Mouse (Mus musculus) CH12.LX (cell line): ENCODE measurements around the gene Pogz. TPM values are rescaled to one million over a fixed set of nuclear protein-coding genes. Genes with fewer than 3 reads are reported as not detected.

Source experiments
- DNase-seq: peaks from one replicate; pipeline ENCODE4 v3.0.0-alpha.2; 2013; ENCODE audit errors: extremely low read depth
- H3K27ac ChIP-seq: 2 replicates; pipeline ENCODE4 v1.5.1; 2012; ENCODE audit warnings: low read depth, mild to moderate bottlenecking, control low read depth, moderate library complexity; ENCODE audit not compliant: insufficient read depth
- H3K27me3 ChIP-seq: replicated peaks from 2 replicates; pipeline ENCODE3; 2012; ENCODE audit warnings: inconsistent platforms
- H3K36me3 ChIP-seq, 2 experiments: replicated peaks in 1 of 2; 2 replicates each; pipeline versions ENCODE3 to v1.6.1; 2012; ENCODE audit warnings: inconsistent platforms in 1 of 2, low read length in 1 of 2, mild to moderate bottlenecking in 1 of 2, mixed read lengths in 1 of 2, moderate library complexity in 1 of 2; ENCODE audit not compliant: control insufficient read depth in 1 of 2, insufficient read depth in 1 of 2
- H3K4me1 ChIP-seq, 2 experiments: 2 replicates each; pipeline ENCODE4 v1.6.1; 2012; ENCODE audit warnings: inconsistent platforms in 1 of 2, moderate library complexity in 1 of 2; ENCODE audit not compliant: insufficient read depth in 2 of 2, control insufficient read depth in 1 of 2
- H3K4me2 ChIP-seq: 2 replicates; pipeline ENCODE4 v1.6.1; 2012; ENCODE audit warnings: low read depth, mild to moderate bottlenecking, control low read depth; ENCODE audit not compliant: poor library complexity, insufficient read depth, severe bottlenecking
- H3K4me3 ChIP-seq, 3 experiments: fragments of 150-350 bp in 1 of 3; sonication (generic) in 1 of 3; replicated peaks in 1 of 3; 2 replicates each; pipeline versions ENCODE3 to v1.5.1; 2011 to 2012; ENCODE audit warnings: low read depth in 2 of 3, low read length in 2 of 3, mild to moderate bottlenecking in 2 of 3, moderate library complexity in 2 of 3, control low read depth in 1 of 3, improper control_type of control experiment in 1 of 3, inconsistent platforms in 1 of 3, mixed read lengths in 1 of 3; ENCODE audit not compliant: poor library complexity in 1 of 3
- H3K79me2 ChIP-seq: replicated peaks from 2 replicates; pipeline ENCODE4 v1.6.1; 2012; ENCODE audit warnings: mild to moderate bottlenecking, moderate library complexity; ENCODE audit not compliant: control insufficient read depth, poor library complexity, insufficient read depth, severe bottlenecking; ENCODE audit errors: extremely low read depth
- H3K9ac ChIP-seq: 2 replicates; pipeline ENCODE4 v1.6.1; 2012; ENCODE audit warnings: low read depth, mild to moderate bottlenecking, control low read depth, moderate library complexity; ENCODE audit not compliant: insufficient read depth
- H3K9me3 ChIP-seq: replicated peaks from 2 replicates; pipeline ENCODE3; 2012; ENCODE audit warnings: low read length, inconsistent platforms, mixed read lengths
- CTCF ChIP-seq, 2 experiments: IDR thresholded peaks in 1 of 2; conservative IDR thresholded peaks in 1 of 2; 2 replicates each; pipeline ENCODE4 v1.5.1; 2011 to 2012; ENCODE audit warnings: low read depth in 2 of 2, low read length in 2 of 2, improper control_type of control experiment in 1 of 2, inconsistent platforms in 1 of 2, mild to moderate bottlenecking in 1 of 2, moderate library complexity in 1 of 2
- E2F4 ChIP-seq: IDR thresholded peaks from 2 replicates; pipeline ENCODE4 v1.6.1; 2011; ENCODE audit warnings: low read depth, low read length, improper control_type of control experiment; ENCODE audit not compliant: insufficient replicate concordance
- MAFK ChIP-seq: IDR thresholded peaks from 2 replicates; pipeline ENCODE4 v1.6.1; 2011; ENCODE audit warnings: low read length, improper control_type of control experiment; ENCODE audit not compliant: insufficient replicate concordance
- RAD21 ChIP-seq: IDR thresholded peaks from 2 replicates; pipeline ENCODE4 v1.6.1; 2011; ENCODE audit warnings: low read depth, mild to moderate bottlenecking, low read length, improper control_type of control experiment, moderate library complexity
- RCOR1 ChIP-seq: conservative IDR thresholded peaks from 2 replicates; pipeline ENCODE4 v1.6.1; 2012; ENCODE audit warnings: low read depth, mild to moderate bottlenecking, inconsistent platforms, low read length, improper control_type of control experiment
- SMC3 ChIP-seq: IDR thresholded peaks from 2 replicates; pipeline ENCODE4 v1.6.1; 2011; ENCODE audit warnings: low read depth, low read length, improper control_type of control experiment
- USF2 ChIP-seq: conservative IDR thresholded peaks from 2 replicates; pipeline ENCODE4 v1.6.1; 2011; ENCODE audit warnings: low read depth, low read length, improper control_type of control experiment
- ZNF384 ChIP-seq: IDR thresholded peaks from 2 replicates; pipeline ENCODE4 v1.6.1; 2012; ENCODE audit warnings: low read depth, low read length, improper control_type of control experiment, inconsistent platforms
- dilution Hi-C: fragments of 300-500 bp; cut with MboI; formaldehyde crosslinking; loops from 2 replicates; pipeline ENCODE4 v1.14.3; 2020; ENCODE audit warnings: low sequenced_read_pairs; ENCODE audit not compliant: extremely low pct_unique_long_range_greater_than_20kb, extremely low pct_ligation_motif_present
- in situ Hi-C: fragments of 300-500 bp; cut with MboI; formaldehyde crosslinking; loops from 3 replicates; pipeline ENCODE4 v1.14.3; 2019; ENCODE audit warnings: low sequenced_read_pairs, low pct_ligation_motif_present, low pct_unique_long_range_greater_than_20kb, mixed read lengths
- polyA plus RNA-seq: library from polyadenylated mRNA; unstranded; fragments of >175 nt; gene quantifications from 2 replicates; pipeline ENCODE4 v1.2.1, GENCODE M21; 2012; ENCODE audit warnings: low read depth; ENCODE audit not compliant: insufficient read length
- total RNA-seq, 2 experiments: library from RNA; depleted of rRNA; stranded (reverse); fragments of 300-350 nt in 1 of 2; fragments of >200 nt in 1 of 2; gene quantifications; 2 replicates each; pipeline ENCODE4 v1.2.3; 2012 to 2014

Gene Pogz
- total and polyA plus RNA-seq, 3 experiments, result 7.7 to 23.4 (median 10.1) TPM

DNA sequence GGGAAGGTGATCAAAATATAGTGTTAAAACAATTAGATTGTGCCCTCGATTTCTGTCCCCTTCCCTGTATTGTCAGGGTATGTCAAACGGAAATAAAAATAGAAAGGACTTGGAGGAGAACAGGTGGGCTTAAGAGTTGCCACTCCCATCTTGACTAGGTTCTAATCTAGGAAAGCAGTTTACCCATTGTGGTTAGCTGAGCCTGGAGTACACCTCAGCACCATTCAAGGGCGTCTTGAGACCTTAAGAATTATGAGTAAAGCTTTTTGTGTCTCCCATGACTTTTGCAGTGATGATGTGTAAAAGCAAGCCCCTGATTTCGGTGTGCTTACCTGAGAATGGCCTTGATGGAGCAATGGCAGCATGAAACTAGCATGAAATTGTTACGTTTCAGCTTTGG lies 1.7 kb downstream of the Pogz start:
- Histone ChIP-seq H3K27ac (no peak overlapping the region), H3K4me3 (peak overlapping the region in 2 of 3 experiments; percentile 70 to 90), H3K9ac (peak overlapping the region; percentile 97; the same call in 1 of the 2 replicates), H3K4me1 (peaks cover 0 to 28% of the 10 kb centered on the region in 2 experiments; a peak in 2 of 4 replicates), H3K4me2 (peak overlapping the region; percentile 94; the same call in 1 of the 2 replicates), H3K79me2 (peaks cover 57% of the 10 kb centered on the region), H3K27me3 (peaks cover 2% of the 10 kb centered on the region), H3K36me3 (peaks cover 0 to 11% of the 10 kb centered on the region in 2 experiments), H3K9me3 (no peaks in the 10 kb centered on the region)
- dilution Hi-C loops (no loop called here), in situ Hi-C loops (no loop called here)
- no peak for DNase-seq
- TF ChIP-seq USF2, result no peak

DNA sequence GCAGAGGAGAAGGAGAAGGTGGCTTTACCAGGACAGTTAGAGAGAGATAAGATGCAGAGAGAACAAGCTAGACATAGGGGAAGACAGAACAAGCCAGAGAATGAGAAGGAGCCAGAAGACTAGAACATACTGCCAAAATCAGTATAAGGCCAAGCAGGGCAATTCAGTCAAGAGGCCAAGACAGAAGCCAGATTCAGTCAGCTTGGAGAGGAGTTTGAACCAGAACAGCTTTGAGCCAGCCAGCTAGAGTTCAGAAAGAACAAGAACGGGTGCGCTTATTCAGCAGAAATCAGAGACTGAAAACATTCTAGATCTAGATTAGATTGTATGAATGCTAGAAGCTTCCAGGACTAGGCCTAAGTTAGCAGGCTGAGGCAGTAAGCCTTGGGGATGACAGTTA lies 10.0 kb downstream of the Pogz start:
- no peaks in the 10 kb centered on the region for H3K9me3 ChIP-seq
- no peak overlapping the region for H3K4me2 ChIP-seq
- dilution Hi-C loops, result no loop called here
- no peak overlapping the region for H3K4me3 ChIP-seq
- H3K27ac ChIP-seq, result no peak overlapping the region
- peaks cover 66% of the 10 kb centered on the region for H3K79me2 ChIP-seq
- H3K27me3 ChIP-seq, result no peaks in the 10 kb centered on the region
- H3K4me1 ChIP-seq, result peaks cover 0 to 63% of the 10 kb centered on the region in 2 experiments; a peak in 2 of 4 replicates
- H3K36me3 ChIP-seq, result peaks cover 0 to 14% of the 10 kb centered on the region in 2 experiments
- no peak overlapping the region for H3K9ac ChIP-seq
- DNase-seq, result no peak
- in situ Hi-C loops, result no loop called here
- TF ChIP-seq MAFK (peak; percentile 55; the same call in 1 of the 2 replicates), ZNF384 (no peak)
- TF ChIP-seq, all 38 proteins: peak for 1

DNA sequence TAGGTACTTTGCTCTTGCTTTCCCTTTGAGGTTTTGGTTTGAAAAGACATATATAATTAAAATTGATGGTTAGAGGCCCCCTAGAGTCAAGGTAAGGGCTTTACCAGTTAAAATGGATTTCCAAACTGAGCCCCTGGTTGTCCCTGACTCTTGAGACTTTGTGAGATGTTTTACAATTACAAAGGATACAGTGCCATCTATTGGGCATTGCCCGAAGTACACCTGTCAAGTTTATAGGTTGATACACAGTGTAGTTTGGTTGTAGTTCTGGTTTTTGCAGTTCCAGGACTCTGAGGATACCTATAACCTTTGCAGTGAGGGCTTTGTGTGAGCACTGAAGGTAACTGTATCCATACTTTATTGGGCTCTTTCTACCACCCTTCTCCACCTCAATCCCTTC lies 12.0 kb downstream of the Pogz start:
- no peak overlapping the region for H3K4me2 ChIP-seq
- DNase-seq, result peak; percentile 76
- peaks cover 0 to 57% of the 10 kb centered on the region in 2 experiments; a peak in 2 of 4 replicates for H3K4me1 ChIP-seq
- dilution Hi-C loops (no loop called here), in situ Hi-C loops (no loop called here)
- no peaks in the 10 kb centered on the region for H3K9me3 ChIP-seq
- no peak overlapping the region for H3K27ac ChIP-seq
- peaks cover 56% of the 10 kb centered on the region for H3K79me2 ChIP-seq
- peaks cover 1 to 19% of the 10 kb centered on the region in 2 experiments for H3K36me3 ChIP-seq
- no peak overlapping the region for H3K4me3 ChIP-seq
- H3K9ac ChIP-seq, result no peak overlapping the region
- peak; percentile 58 to 80 for TF ChIP-seq CTCF (conservative IDR thresholded peaks at IDR 0.05 in 1 of 2, IDR thresholded peaks at IDR 0.05 in 1 of 2; ENCODE audit: low read depth in 2 of 2, low read length in 2 of 2)
- peak; percentile 35 for TF ChIP-seq SMC3
- no peak for TF ChIP-seq E2F4
- TF ChIP-seq RAD21, result peak; percentile 77
- TF ChIP-seq RCOR1, result no peak
- no peaks in the 10 kb centered on the region for H3K27me3 ChIP-seq
